Mouse (Mus musculus): Measurements from ENCODE around the gene Chd2. TPM values are rescaled to one million over a fixed set of nuclear protein-coding genes. Genes with fewer than 3 reads are reported as not detected.

Chd2 gene
- polyA plus RNA-seq, 1 experiment from 2014 or later = 45.1 TPM

DNA sequence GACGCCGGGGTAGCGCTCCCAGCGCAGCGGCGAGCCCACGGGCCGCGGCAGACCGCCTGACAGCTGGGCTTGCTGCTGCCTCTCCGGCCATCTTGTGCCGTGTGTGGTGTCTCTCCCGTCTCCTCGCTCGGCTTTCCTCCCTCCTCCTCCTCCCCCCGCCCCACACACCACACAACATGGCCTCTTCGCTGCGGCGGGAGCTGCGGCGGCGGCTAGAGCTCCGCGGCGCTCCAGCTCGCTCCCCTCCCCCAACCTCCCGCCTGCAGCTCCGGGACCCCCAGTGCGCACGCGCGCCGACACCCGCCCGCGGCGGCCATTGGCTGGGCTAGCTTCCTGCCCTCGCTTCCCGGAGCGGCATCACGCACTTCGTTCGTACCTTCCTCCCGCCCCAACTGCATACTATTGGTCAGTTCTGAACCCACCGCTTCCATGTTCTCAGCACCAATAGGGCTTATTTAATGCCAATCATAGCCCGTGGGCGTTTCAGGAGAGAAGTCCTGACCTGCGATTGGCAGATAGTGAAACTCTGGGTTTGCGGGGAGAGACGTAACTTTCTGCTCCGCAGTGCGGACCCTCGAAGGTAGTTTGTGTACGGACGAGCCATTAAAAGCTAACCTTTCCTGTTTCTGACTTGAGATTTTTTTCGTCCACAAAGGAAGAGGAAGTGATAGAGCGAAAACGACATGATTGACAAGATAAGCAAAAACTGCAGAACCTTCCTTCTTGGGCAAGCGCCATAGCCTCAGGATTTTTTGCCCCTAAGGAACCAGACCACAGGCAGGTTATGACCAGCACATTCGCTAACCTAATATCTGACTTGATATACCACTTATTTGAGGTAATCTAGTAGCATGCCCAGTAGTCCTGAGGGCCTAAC is 16.9 kb upstream of the Chd2 start:
- peak; percentile 99 for DNase-seq (ENCODE audit: extremely low spot score, low spot score)
- WGBS = under 1% methylated on average over 57 of the region's 60 CpGs

DNA sequence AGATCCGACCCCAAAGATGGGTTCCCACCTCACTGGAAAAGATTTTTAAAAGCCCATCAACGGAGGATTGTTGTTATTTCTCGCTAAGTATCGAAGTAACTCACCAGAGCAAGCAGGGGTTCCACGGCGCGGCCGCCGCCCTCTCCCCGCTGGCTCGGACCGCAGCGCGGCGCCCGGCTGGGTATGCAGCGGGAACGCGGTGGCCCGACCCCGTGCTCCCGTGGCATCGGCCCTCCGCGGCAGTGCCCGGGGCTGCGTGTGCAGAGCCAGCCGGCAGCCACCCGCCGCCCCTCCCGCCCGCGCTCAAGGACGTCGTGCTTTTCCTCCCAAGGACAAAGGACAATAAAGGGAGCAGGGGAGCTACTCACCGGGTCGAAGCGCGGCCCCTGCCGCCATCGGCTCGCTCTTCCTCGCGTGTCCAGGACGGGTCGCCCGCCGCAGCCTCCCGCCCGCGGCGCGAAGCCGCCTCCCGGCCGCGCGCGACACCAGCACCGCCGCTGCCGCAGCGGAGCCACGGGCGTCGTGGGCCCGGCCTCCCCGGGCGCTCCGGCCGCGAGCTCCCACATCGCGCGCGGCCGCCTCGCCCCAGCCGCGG is 16.1 kb upstream of the Chd2 start:
- Histone ChIP-seq H3K27me3 (ENCODE audit: poor library complexity, severe bottlenecking) (no peaks in the 10 kb centered on the region), H3K27ac (peak overlapping the region; percentile 98), H3K9me3 (no peaks in the 10 kb centered on the region), H3K4me3 (peak overlapping the region; percentile 99), H3K4me1 (peaks cover 43% of the 10 kb centered on the region), H3K36me3 (replicated peaks) (peaks cover 27% of the 10 kb centered on the region)
- under 1% methylated on average over 79 of the region's 80 CpGs for WGBS
- DNase-seq (ENCODE audit: extremely low spot score, low spot score) = peak; percentile 40

More for the DNA sequence above, 16.9 kb upstream of the Chd2 start:
- Histone ChIP-seq H3K4me1 (peaks cover 42% of the 10 kb centered on the region), H3K36me3 (replicated peaks) (peaks cover 20% of the 10 kb centered on the region), H3K27ac (peak overlapping the region; percentile 98), H3K9me3 (no peaks in the 10 kb centered on the region), H3K27me3 (ENCODE audit: poor library complexity, severe bottlenecking) (no peaks in the 10 kb centered on the region), H3K4me3 (peak overlapping the region; percentile 99)

DNA sequence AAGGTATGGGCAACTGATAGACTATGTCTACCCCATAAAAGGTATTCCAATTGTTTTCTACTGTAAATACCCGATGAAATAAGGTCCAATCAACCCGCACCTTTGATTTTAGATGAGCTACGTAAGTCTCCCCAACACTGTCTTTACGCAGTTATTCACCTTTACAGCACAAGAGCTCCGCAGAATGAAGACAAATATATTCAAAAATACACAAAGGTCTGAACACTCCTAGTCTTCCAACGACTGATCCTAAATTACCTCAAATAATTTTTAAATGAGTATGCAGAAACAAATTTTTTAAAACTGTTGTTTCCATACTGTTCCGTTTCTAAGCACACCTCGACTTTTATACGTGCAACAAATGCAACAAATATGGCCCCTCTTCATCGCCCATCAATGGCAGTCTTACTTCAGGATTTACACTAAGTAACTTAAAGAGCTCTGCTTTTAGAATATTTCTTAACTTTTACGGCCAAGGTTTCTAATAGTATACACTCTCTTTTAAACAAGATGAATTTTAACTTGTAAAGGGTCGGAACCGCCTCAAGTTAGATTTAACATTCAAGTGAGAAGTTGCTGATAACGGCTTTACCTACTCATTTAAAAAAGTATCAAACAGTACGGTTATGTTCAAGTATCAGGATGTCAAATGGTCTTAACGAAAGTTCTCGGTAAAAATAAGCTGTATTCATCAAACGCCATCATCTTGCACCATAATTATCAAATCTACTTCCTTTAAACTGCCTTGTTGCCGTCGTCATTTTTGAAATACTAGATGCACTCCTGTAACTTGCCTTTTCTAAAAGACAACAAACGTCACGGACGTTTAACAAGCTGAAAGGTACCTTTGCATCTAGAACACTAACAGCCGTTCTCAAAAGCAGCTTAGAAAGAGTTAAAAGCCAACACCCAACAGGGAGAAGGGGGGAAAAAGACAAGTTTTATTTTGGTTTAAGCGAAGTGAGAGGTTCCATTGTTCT is 15.3 kb upstream of the Chd2 start:
- Histone ChIP-seq H3K27me3 (ENCODE audit: poor library complexity, severe bottlenecking) (no peaks in the 10 kb centered on the region), H3K4me3 (peak overlapping the region; percentile 99), H3K9me3 (no peaks in the 10 kb centered on the region), H3K27ac (peak overlapping the region; percentile 98), H3K4me1 (peaks cover 47% of the 10 kb centered on the region), H3K36me3 (replicated peaks) (peaks cover 35% of the 10 kb centered on the region)
- DNase-seq (ENCODE audit: extremely low spot score, low spot score) = no peak
- WGBS = under 1% methylated on average over 25 of the region's 25 CpGs

DNA sequence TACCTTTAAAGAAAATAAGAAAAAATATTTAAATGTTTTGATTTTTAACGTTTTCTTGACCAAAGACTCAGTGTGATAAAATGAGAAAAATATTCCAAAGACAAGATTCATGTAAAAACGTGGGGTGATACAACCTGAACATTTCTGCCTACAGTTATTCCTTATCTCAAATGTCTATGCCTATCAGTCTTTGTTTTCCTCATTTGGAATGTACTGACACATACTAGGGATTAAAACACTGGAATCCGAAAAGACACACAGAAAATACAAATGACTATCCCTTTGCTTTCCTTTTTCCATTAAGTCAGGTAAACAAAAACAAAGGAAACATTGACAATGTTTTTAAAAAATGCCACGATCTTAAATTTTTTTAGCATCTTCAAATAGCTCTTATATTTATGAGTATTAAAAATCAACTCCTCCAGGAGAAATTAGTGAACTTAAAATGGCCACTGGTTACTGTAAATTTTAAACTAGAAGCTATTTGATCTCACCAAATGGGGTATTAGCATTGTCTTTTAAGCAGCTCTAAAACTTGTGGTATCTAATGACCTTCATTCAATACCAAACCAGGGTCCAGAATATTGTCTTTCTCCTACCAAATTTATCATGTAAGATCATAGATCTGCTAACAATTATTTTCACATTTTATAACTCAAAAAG is 14.4 kb upstream of the Chd2 start:
- no peak for DNase-seq (ENCODE audit: extremely low spot score, low spot score)
- Histone ChIP-seq H3K27ac (peak overlapping the region; percentile 98), H3K4me1 (peaks cover 39% of the 10 kb centered on the region)

DNA sequence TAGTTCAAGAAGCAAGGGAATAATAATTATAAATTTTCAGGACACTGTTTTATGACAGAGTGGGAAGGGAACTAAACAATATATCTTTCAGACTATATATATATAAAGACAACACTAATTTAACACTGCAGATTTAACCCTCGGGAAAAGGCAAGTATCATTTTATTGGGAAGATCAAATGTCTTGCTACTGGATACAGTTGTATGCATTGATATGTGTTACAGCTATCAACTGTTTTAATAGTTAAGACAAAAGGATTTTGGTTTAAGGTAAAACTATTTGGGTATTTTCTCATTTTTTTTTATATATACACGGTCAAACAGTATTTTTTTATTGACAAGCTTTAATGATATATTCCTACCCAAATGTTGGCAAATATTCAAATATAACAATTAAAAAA is 13.2 kb upstream of the Chd2 start:
- peaks cover 56% of the 10 kb centered on the region for H3K36me3 ChIP-seq (replicated peaks)
- no peak for DNase-seq (ENCODE audit: extremely low spot score, low spot score)
- 81% methylated on average over 2 of the region's 2 CpGs for WGBS
- H3K27me3 ChIP-seq (ENCODE audit: poor library complexity, severe bottlenecking) = no peaks in the 10 kb centered on the region
- H3K9me3 ChIP-seq = no peaks in the 10 kb centered on the region
- H3K4me3 ChIP-seq = peak overlapping the region; percentile 99
- no peak overlapping the region for H3K27ac ChIP-seq
- peaks cover 36% of the 10 kb centered on the region for H3K4me1 ChIP-seq

More for the DNA sequence above, 14.4 kb upstream of the Chd2 start:
- H3K27me3 ChIP-seq (ENCODE audit: poor library complexity, severe bottlenecking) = no peaks in the 10 kb centered on the region
- peaks cover 44% of the 10 kb centered on the region for H3K36me3 ChIP-seq (replicated peaks)
- H3K9me3 ChIP-seq = no peaks in the 10 kb centered on the region
- WGBS = 39% methylated on average over 4 of the region's 4 CpGs
- peak overlapping the region; percentile 99 for H3K4me3 ChIP-seq

DNA sequence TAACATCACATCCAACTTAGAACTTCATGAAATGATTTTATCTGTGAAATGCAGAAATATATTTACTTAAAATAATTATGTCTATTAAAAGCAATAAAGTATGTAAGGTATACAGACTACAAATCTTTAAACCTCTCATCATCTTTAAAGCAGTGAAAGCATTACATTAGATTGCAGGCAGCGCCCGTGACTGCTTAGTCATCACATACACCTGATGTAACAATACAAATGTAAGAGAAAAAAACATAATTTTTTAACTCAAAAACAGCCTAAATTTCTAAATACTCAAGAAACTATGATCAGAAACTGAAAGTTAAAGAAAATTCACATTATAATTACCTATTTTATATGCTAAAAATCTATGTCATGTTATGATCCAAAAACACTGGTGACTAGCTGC is 11.5 kb upstream of the Chd2 start:
- no peak overlapping the region for H3K4me3 ChIP-seq
- 93% methylated on average over 2 of the region's 2 CpGs for WGBS

DNA sequence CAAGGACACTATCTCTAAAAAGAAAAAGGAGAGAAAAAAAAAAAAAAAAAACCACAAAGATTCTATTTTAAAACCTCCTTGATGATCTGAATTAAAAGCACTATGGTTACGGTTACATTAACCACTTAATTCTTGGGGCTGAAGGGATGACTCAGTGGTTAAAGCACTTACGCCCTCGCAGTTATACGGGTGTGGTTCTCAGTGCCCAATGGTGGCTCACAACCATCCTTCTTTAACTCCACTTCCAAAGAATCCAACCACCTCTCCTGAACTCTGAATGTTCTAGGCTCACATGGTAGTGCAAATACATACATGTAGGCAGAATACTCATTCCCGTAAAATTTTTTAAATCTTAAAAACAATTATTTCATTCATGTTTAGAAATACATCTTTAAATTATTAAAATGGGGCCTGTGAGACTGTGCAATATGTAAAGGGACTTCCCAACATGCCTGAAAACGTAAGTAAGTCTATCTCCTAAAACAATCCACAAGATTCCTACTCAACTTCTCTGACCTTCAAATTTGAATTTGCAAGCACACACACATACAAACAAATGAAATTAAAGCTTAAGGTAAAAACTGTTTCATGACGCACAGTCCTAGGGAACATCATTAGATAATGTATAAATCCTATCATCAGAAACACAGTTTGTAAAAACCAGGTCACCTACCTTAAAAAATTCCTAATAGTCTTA is 10.6 kb upstream of the Chd2 start:
- Histone ChIP-seq H3K9me3 (no peaks in the 10 kb centered on the region), H3K4me3 (peak overlapping the region; percentile 19; the same call in 1 of the 2 replicates), H3K27ac (no peak overlapping the region), H3K36me3 (replicated peaks) (peaks cover 83% of the 10 kb centered on the region), H3K27me3 (ENCODE audit: poor library complexity, severe bottlenecking) (no peaks in the 10 kb centered on the region), H3K4me1 (peaks cover 30% of the 10 kb centered on the region)
- 97% methylated on average over 7 of the region's 7 CpGs for WGBS
- DNase-seq (ENCODE audit: extremely low spot score, low spot score) = peak; percentile 3

More for the DNA sequence above, 11.5 kb upstream of the Chd2 start:
- H3K9me3 ChIP-seq = no peaks in the 10 kb centered on the region
- H3K27me3 ChIP-seq (ENCODE audit: poor library complexity, severe bottlenecking) = no peaks in the 10 kb centered on the region
- no peak for DNase-seq (ENCODE audit: extremely low spot score, low spot score)
- peaks cover 73% of the 10 kb centered on the region for H3K36me3 ChIP-seq (replicated peaks)
- peaks cover 27% of the 10 kb centered on the region for H3K4me1 ChIP-seq
- H3K27ac ChIP-seq = no peak overlapping the region

DNA sequence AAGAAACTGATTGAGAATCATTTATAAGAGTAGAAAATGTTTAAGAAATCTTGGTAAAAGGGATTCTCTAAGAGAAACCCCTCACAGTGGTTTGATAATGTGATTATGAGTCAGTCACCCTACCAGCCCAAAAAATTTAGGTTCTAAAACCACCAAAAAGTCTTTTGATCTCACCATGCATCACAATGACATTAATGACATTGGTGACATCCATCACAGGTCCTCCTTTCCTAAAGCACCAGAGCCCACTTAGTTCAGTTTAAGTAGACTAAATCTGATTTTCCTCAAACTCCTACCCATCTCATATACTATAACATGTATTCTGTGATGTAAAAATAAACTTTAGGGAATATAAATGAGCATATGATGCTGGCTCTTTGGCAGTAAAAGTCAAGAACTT is 9.7 kb upstream of the Chd2 start:
- no peak for DNase-seq (ENCODE audit: extremely low spot score, low spot score)
- Histone ChIP-seq H3K27ac (no peak overlapping the region), H3K4me1 (peaks cover 38% of the 10 kb centered on the region), H3K36me3 (replicated peaks) (peaks cover 91% of the 10 kb centered on the region), H3K27me3 (ENCODE audit: poor library complexity, severe bottlenecking) (no peaks in the 10 kb centered on the region), H3K4me3 (no peak overlapping the region), H3K9me3 (no peaks in the 10 kb centered on the region)

DNA sequence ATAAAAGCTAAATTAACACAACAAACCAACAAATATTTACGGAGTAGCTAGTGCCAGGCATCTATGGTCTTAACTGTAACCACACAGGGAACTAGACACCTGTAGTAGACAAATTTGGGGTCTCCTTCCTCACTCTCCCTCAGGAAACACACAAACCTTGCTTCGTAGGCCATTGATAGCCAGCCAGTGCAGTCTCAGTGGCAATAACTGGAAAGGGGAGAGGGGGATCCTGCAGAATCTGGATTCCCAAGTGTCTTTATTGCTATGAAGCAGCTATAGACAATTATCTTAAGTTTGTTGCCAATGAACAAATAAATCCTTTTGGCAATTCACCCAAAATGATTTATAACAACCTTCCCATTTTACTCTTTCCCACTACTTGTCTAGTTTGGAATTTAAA is 6.4 kb upstream of the Chd2 start:
- no peak overlapping the region for H3K27ac ChIP-seq
- H3K4me3 ChIP-seq = no peak overlapping the region
- peak; percentile 13 for DNase-seq (ENCODE audit: extremely low spot score, low spot score)
- H3K36me3 ChIP-seq (replicated peaks) = peaks cover 100% of the 10 kb centered on the region
- peaks cover 18% of the 10 kb centered on the region for H3K4me1 ChIP-seq
- 98% methylated on average over 2 of the region's 2 CpGs for WGBS
- no peaks in the 10 kb centered on the region for H3K9me3 ChIP-seq
- no peaks in the 10 kb centered on the region for H3K27me3 ChIP-seq (ENCODE audit: poor library complexity, severe bottlenecking)

DNA sequence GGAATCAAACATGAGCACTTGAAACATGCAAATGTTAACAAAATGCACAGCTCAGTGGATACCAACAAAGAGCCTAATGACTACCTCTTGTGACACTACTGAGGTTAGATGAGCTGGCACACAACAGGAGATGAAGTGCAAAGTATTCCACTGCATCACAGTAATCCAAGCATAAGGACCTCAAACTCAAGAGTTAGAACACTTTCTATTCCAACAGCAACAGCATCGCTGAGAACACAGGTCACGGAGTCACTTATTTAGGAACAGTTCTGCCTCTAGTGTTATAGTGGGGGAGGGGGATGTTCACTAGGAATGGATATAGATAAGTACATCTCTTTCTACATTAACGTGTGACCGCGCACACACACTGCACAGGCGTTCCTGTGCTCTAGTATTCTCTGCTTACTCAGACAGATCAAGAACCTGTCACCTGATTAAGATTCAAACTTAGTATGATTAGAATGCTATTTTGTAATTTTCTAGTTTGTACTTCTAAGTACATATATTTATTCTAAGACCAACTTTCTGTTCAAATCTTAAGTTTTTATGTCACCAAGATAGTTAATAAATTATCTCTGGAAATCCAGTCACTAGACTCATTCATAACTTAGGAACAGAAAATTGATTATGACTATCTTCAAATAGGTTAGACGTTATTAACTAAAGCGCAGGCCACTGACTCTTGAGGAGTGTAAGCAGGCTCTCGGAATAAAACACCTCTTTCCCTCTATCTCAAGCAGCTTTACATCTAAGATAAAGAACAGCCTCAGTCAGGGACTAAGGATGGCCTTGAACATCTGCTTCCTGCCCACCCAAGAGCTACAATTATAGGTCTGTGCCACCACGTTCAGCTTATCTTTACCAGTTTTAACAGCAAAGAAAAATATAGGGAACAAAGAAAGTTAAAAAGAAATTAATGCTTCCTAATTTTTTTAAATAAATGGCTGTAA is 5.2 kb upstream of the Chd2 start:
- H3K9me3 ChIP-seq = no peaks in the 10 kb centered on the region
- peaks cover 98% of the 10 kb centered on the region for H3K36me3 ChIP-seq (replicated peaks)
- H3K27me3 ChIP-seq (ENCODE audit: poor library complexity, severe bottlenecking) = no peaks in the 10 kb centered on the region
- DNase-seq (ENCODE audit: extremely low spot score, low spot score) = no peak
- no peak overlapping the region for H3K4me3 ChIP-seq
- peaks cover 11% of the 10 kb centered on the region for H3K4me1 ChIP-seq
- 93% methylated on average over 10 of the region's 10 CpGs for WGBS
- no peak overlapping the region for H3K27ac ChIP-seq

DNA sequence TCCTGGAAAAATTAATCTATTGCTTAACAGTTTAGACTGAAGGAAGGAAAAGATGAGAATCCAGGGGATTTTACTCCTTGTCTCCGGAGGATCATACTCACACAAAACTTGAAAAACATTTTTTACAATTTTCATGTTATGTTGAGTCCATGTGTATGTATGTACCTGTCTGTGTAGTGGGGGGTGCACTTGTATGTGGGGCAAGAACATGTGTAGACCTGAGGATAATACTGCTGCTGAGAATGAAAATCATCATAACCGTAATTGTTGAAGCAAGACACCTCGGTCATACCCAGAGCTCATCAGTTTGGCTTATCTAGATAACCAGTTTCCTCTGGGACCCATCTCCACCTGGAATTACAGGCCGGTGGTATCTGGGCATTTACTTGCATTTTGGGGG is 3.4 kb upstream of the Chd2 start:
- peaks cover 80% of the 10 kb centered on the region for H3K36me3 ChIP-seq (replicated peaks)
- H3K4me1 ChIP-seq = peaks cover 11% of the 10 kb centered on the region
- H3K9me3 ChIP-seq = no peaks in the 10 kb centered on the region
- no peaks in the 10 kb centered on the region for H3K27me3 ChIP-seq (ENCODE audit: poor library complexity, severe bottlenecking)
- peak; percentile 5 for DNase-seq (ENCODE audit: extremely low spot score, low spot score)
- H3K27ac ChIP-seq = no peak overlapping the region
- no peak overlapping the region for H3K4me3 ChIP-seq
- 96% methylated on average over 4 of the region's 4 CpGs for WGBS

All from forebrain, embryonic 10.5 days (tissue).